Mouse (Mus musculus) CH12.LX (cell line): ENCODE data around the gene Btbd2. TPM values are rescaled to one million over a fixed set of nuclear protein-coding genes. Genes with fewer than 3 reads are reported as not detected.

Source experiments
- DNase-seq: peaks from one replicate; pipeline ENCODE4 v3.0.0-alpha.2; 2013; ENCODE audit errors: extremely low read depth
- H3K27ac ChIP-seq: 2 replicates; pipeline ENCODE4 v1.5.1; 2012; ENCODE audit warnings: low read depth, mild to moderate bottlenecking, control low read depth, moderate library complexity; ENCODE audit not compliant: insufficient read depth
- H3K27me3 ChIP-seq: replicated peaks from 2 replicates; pipeline ENCODE3; 2012; ENCODE audit warnings: inconsistent platforms
- H3K36me3 ChIP-seq, 2 experiments: replicated peaks in 1 of 2; 2 replicates each; pipeline versions ENCODE3 to v1.6.1; 2012; ENCODE audit warnings: inconsistent platforms in 1 of 2, low read length in 1 of 2, mild to moderate bottlenecking in 1 of 2, mixed read lengths in 1 of 2, moderate library complexity in 1 of 2; ENCODE audit not compliant: control insufficient read depth in 1 of 2, insufficient read depth in 1 of 2
- H3K4me1 ChIP-seq, 2 experiments: 2 replicates each; pipeline ENCODE4 v1.6.1; 2012; ENCODE audit warnings: inconsistent platforms in 1 of 2, moderate library complexity in 1 of 2; ENCODE audit not compliant: insufficient read depth in 2 of 2, control insufficient read depth in 1 of 2
- H3K4me2 ChIP-seq: 2 replicates; pipeline ENCODE4 v1.6.1; 2012; ENCODE audit warnings: low read depth, mild to moderate bottlenecking, control low read depth; ENCODE audit not compliant: poor library complexity, insufficient read depth, severe bottlenecking
- H3K4me3 ChIP-seq, 3 experiments: fragments of 150-350 bp in 1 of 3; sonication (generic) in 1 of 3; replicated peaks in 1 of 3; 2 replicates each; pipeline versions ENCODE3 to v1.5.1; 2011 to 2012; ENCODE audit warnings: low read depth in 2 of 3, low read length in 2 of 3, mild to moderate bottlenecking in 2 of 3, moderate library complexity in 2 of 3, control low read depth in 1 of 3, improper control_type of control experiment in 1 of 3, inconsistent platforms in 1 of 3, mixed read lengths in 1 of 3; ENCODE audit not compliant: poor library complexity in 1 of 3
- H3K79me2 ChIP-seq: replicated peaks from 2 replicates; pipeline ENCODE4 v1.6.1; 2012; ENCODE audit warnings: mild to moderate bottlenecking, moderate library complexity; ENCODE audit not compliant: control insufficient read depth, poor library complexity, insufficient read depth, severe bottlenecking; ENCODE audit errors: extremely low read depth
- H3K9ac ChIP-seq: 2 replicates; pipeline ENCODE4 v1.6.1; 2012; ENCODE audit warnings: low read depth, mild to moderate bottlenecking, control low read depth, moderate library complexity; ENCODE audit not compliant: insufficient read depth
- H3K9me3 ChIP-seq: replicated peaks from 2 replicates; pipeline ENCODE3; 2012; ENCODE audit warnings: low read length, inconsistent platforms, mixed read lengths
- BHLHE40 ChIP-seq: IDR thresholded peaks from 2 replicates; pipeline ENCODE4 v1.6.1; 2011; ENCODE audit warnings: mild to moderate bottlenecking, low read depth, low read length, improper control_type of control experiment
- CHD1 ChIP-seq: IDR thresholded peaks from 2 replicates; pipeline ENCODE4 v1.6.1; 2012; ENCODE audit warnings: low read depth, low read length, improper control_type of control experiment, inconsistent platforms
- EP300 ChIP-seq: IDR thresholded peaks from 2 replicates; pipeline ENCODE4 v1.6.1; 2011; ENCODE audit warnings: low read length, improper control_type of control experiment
- ETS1 ChIP-seq: conservative IDR thresholded peaks from 2 replicates; pipeline ENCODE4 v1.6.1; 2012; ENCODE audit warnings: low read depth, mild to moderate bottlenecking, inconsistent platforms, low read length, improper control_type of control experiment, moderate library complexity
- JUN ChIP-seq: IDR thresholded peaks from 2 replicates; pipeline ENCODE4 v1.6.1; 2011; ENCODE audit warnings: low read depth, mild to moderate bottlenecking, low read length, improper control_type of control experiment, moderate library complexity; ENCODE audit not compliant: insufficient read depth
- JUND ChIP-seq: conservative IDR thresholded peaks from 2 replicates; pipeline ENCODE4 v1.6.1; 2011; ENCODE audit warnings: low read depth, low read length, improper control_type of control experiment
- MYC ChIP-seq: IDR thresholded peaks from 2 replicates; pipeline ENCODE4 v1.6.1; 2011; ENCODE audit warnings: low read depth, mild to moderate bottlenecking, improper control_type of control experiment, low read length
- NRF1 ChIP-seq: IDR thresholded peaks from 2 replicates; pipeline ENCODE4 v1.6.1; 2014; ENCODE audit warnings: low read depth, mild to moderate bottlenecking, inconsistent platforms, low read length, improper control_type of control experiment, moderate library complexity
- PAX5 ChIP-seq: IDR thresholded peaks from 2 replicates; pipeline ENCODE4 v1.6.1; 2012; ENCODE audit warnings: low read length, inconsistent platforms, mixed read lengths
- POLR2AphosphoS2 ChIP-seq: IDR thresholded peaks from 2 replicates; pipeline ENCODE4 v1.6.1; 2011; ENCODE audit warnings: low read depth, low read length, improper control_type of control experiment
- SIN3A ChIP-seq: IDR thresholded peaks from 2 replicates; pipeline ENCODE4 v1.6.1; 2012; ENCODE audit warnings: low read length, improper control_type of control experiment, inconsistent platforms
- SMC3 ChIP-seq: IDR thresholded peaks from 2 replicates; pipeline ENCODE4 v1.6.1; 2011; ENCODE audit warnings: low read depth, low read length, improper control_type of control experiment
- TBP ChIP-seq: conservative IDR thresholded peaks from 2 replicates; pipeline ENCODE4 v1.6.1; 2011; ENCODE audit warnings: low read depth, low read length, improper control_type of control experiment
- UBTF ChIP-seq: IDR thresholded peaks from 2 replicates; pipeline ENCODE4 v1.6.1; 2012; ENCODE audit warnings: low read depth, mild to moderate bottlenecking, inconsistent platforms, low read length, improper control_type of control experiment, moderate library complexity
- USF1 ChIP-seq: IDR thresholded peaks from 2 replicates; pipeline ENCODE4 v1.6.1; 2014; ENCODE audit warnings: low read depth, mild to moderate bottlenecking, inconsistent platforms, low read length, improper control_type of control experiment
- USF2 ChIP-seq: conservative IDR thresholded peaks from 2 replicates; pipeline ENCODE4 v1.6.1; 2011; ENCODE audit warnings: low read depth, low read length, improper control_type of control experiment
- ZC3H11A ChIP-seq: IDR thresholded peaks from 2 replicates; pipeline ENCODE4 v1.6.1; 2012; ENCODE audit warnings: low read depth, mild to moderate bottlenecking, inconsistent platforms, low read length, improper control_type of control experiment
- ZMIZ1 ChIP-seq: IDR thresholded peaks from 2 replicates; pipeline ENCODE4 v1.6.1; 2012; ENCODE audit warnings: low read depth, mild to moderate bottlenecking, inconsistent platforms, low read length, improper control_type of control experiment
- ZNF384 ChIP-seq: IDR thresholded peaks from 2 replicates; pipeline ENCODE4 v1.6.1; 2012; ENCODE audit warnings: low read depth, low read length, improper control_type of control experiment, inconsistent platforms
- dilution Hi-C: fragments of 300-500 bp; cut with MboI; formaldehyde crosslinking; loops from 2 replicates; pipeline ENCODE4 v1.14.3; 2020; ENCODE audit warnings: low sequenced_read_pairs; ENCODE audit not compliant: extremely low pct_unique_long_range_greater_than_20kb, extremely low pct_ligation_motif_present
- in situ Hi-C: fragments of 300-500 bp; cut with MboI; formaldehyde crosslinking; loops from 3 replicates; pipeline ENCODE4 v1.14.3; 2019; ENCODE audit warnings: low sequenced_read_pairs, low pct_ligation_motif_present, low pct_unique_long_range_greater_than_20kb, mixed read lengths
- polyA plus RNA-seq: library from polyadenylated mRNA; unstranded; fragments of >175 nt; gene quantifications from 2 replicates; pipeline ENCODE4 v1.2.1, GENCODE M21; 2012; ENCODE audit warnings: low read depth; ENCODE audit not compliant: insufficient read length
- total RNA-seq, 2 experiments: library from RNA; depleted of rRNA; stranded (reverse); fragments of 300-350 nt in 1 of 2; fragments of >200 nt in 1 of 2; gene quantifications; 2 replicates each; pipeline ENCODE4 v1.2.3; 2012 to 2014

Btbd2 gene
- total and polyA plus RNA-seq, 3 experiments: 11.1 to 26.2 (median 19.4) TPM

DNA sequence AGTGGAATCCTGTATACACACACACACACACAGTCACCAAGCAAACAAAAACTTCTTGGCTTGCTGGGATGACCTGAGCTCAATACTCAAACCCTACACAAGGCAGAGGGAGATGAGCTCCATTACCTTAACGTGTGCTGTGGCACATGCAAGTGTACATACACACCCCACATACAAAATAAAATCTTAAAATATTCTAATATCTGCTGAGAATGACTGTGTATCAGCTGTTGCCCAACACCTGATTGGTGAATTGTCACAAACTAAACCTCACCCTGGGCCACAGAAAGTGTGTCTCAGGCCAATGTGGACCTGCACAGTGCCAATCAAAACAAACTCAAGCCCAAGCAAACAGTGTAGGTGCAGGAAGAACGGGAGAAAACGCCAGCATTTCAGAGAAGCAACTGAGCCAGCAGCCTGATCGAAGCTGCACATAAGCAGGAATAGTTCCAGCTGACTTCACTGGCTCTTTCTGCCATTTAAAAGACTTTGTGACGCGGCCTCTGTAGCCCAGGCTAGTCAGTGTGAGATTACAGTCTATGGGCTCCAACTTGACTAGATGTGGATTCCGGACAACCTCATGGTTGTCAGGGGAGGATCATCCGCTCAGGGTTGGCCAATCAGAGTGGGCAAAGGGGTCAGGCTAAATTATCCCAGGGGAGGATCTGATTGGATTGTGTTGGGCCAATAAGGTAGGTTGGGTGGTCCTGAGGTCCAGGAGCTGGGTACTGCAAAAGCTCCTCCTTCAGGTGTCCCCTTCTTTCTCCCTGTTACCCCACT is 37.2 kb downstream of the Btbd2 start:
- Histone ChIP-seq H3K4me1 (peaks cover 13 to 21% of the 10 kb centered on the region in 2 experiments), H3K79me2 (peaks cover 14% of the 10 kb centered on the region), H3K36me3 (peaks cover 19 to 30% of the 10 kb centered on the region in 2 experiments), H3K4me2 (no peak overlapping the region), H3K9ac (no peak overlapping the region), H3K9me3 (no peaks in the 10 kb centered on the region), H3K27me3 (no peaks in the 10 kb centered on the region), H3K4me3 (no peak overlapping the region), H3K27ac (no peak overlapping the region)
- TF ChIP-seq POLR2AphosphoS2: no peak
- no peak for TF ChIP-seq PAX5
- TF ChIP-seq TBP: no peak
- no peak for TF ChIP-seq MYC
- no peak for TF ChIP-seq ETS1
- no peak for TF ChIP-seq SMC3
- no peak for TF ChIP-seq BHLHE40
- TF ChIP-seq ZMIZ1: no peak
- no peak for TF ChIP-seq JUN
- no peak for TF ChIP-seq UBTF
- no peak for TF ChIP-seq JUND
- TF ChIP-seq ZC3H11A: no peak
- no peak for TF ChIP-seq SIN3A
- TF ChIP-seq ZNF384: no peak
- TF ChIP-seq USF2: no peak
- in situ Hi-C loops (no loop called here), dilution Hi-C loops (no loop called here)
- no peak for DNase-seq

DNA sequence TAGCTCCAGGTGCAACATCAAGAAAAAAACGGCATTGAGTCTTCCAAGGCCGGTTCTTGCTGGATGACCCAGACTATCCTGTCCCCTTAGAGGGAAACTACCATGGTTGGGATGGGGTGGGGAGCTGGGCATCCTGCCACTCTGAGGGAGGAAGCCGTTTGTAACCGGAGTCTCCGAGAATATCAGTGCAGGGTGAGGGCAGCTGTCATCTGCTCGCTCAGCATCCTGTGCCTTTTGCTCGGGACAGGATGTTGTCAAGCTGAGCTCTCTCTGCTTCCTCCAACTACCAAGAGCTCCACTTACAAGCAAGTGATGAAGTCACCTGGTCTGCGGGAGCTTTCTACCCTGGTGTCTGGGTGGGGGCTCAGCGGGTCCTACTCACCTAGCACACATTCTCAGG is 38.7 kb downstream of the Btbd2 start:
- Histone ChIP-seq H3K27me3 (no peaks in the 10 kb centered on the region), H3K36me3 (peaks cover 33 to 38% of the 10 kb centered on the region in 2 experiments), H3K4me2 (no peak overlapping the region), H3K27ac (no peak overlapping the region), H3K4me3 (no peak overlapping the region), H3K9ac (no peak overlapping the region), H3K9me3 (no peaks in the 10 kb centered on the region), H3K79me2 (peaks cover 5% of the 10 kb centered on the region; the same call in 1 of the 2 replicates), H3K4me1 (peaks cover 4 to 25% of the 10 kb centered on the region in 2 experiments; a peak in 3 of 4 replicates)
- in situ Hi-C loops: no loop called here
- no peak for DNase-seq
- no peak for TF ChIP-seq USF1
- TF ChIP-seq JUND: no peak
- TF ChIP-seq CHD1: no peak
- TF ChIP-seq EP300: no peak
- TF ChIP-seq NRF1: no peak
- no peak for TF ChIP-seq SMC3
- dilution Hi-C loops: no loop called here
